Mouse (Mus musculus) heart, postnatal 4 days (tissue): ENCODE data around the gene Pdpk1. TPM values are rescaled to one million over a fixed set of nuclear protein-coding genes. Genes with fewer than 3 reads are reported as not detected.
A peak's percentile ranks its signal among the peaks of the same experiment; 100 is the strongest.

Experiments used
- DNase-seq: peaks from one replicate; pipeline ENCODE4 v3.0.0; 2021
- total RNA-seq, 2 experiments: library from RNA; stranded (reverse); gene quantifications; 2 replicates each; pipeline ENCODE4 v1.2.3; 2021

The Pdpk1 gene
- 10 to 100 TPM; 62.1 to 62.6 TPM for total RNA-seq

- DNase-seq, result no peak
Observed at GRCm38 (mm10) chr17:24150824-24151223, at the start of gene Pdpk1. Gene Pdpk1, minus strand, starts transcription at chr17:24150924.

DNA sequence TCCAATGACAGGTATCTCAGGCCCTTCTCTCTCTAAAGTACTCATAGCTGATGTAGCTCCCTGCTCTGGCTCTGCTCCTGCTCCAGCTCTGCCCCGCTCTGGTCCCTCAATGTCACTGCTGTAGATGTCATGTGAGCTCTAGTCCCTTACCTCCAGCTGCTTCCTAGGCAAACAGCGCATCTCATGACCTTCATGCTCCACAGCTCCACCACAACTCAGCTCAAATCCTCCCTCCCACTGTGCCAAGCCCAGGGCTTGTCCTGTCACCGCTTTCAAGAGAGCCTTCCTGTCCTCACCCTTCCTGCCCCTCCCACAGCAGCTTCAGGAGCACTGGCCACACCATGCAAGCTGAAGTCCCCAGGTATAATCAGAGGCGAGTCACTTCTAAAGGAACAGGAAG lies 49.0 kb upstream of the Pdpk1 start:
- DNase-seq, result peak; percentile 25

DNA sequence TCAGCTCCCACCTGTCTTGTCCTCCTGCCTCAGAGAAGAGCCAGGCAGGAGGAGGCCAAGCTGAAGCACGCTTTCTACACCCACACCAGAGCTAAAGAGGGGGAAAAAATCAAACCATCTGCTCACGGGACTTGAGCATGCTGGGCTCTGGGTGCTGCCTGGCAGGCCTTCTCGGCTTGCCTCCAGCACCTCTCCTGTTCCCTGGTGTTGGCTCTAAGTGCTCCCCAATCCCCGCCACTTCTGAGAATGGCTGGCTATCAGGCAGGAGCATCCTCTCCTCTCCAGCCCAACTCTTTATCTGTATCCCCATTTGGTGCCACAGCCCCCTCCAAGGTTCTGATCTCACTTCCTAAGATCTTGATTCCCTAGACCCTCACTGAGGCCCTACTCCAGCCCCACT lies 48.5 kb upstream of the Pdpk1 start:
- no peak for DNase-seq

GRCm38 (mm10) chr17:24197032-24197824 lies 46.5 kb upstream of the Pdpk1 start:
- DNase-seq, result no peak

GRCm38 (mm10) chr17:24195349-24195748 lies 44.6 kb upstream of the Pdpk1 start:
- no peak for DNase-seq

DNA sequence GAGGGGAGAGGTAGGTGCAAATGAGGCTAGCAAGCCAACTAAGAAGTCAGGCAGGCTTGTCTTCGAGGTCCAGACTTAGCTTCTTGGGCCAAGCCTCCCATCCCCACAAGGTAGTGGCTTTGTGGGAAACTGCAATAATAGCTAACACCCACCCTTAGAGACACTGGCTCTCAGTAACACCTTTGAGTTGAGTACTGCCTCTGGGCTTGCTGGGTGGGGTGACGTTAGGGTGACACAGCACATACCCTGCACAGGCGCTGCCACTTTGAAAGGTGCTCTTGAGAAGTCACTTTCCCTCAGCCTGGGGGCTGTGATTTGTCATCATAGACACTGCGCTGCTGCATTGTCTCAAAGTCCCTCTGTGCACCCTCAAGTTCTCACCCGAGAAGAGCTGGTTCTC lies 43.0 kb upstream of the Pdpk1 start:
- DNase-seq, result no peak

DNA sequence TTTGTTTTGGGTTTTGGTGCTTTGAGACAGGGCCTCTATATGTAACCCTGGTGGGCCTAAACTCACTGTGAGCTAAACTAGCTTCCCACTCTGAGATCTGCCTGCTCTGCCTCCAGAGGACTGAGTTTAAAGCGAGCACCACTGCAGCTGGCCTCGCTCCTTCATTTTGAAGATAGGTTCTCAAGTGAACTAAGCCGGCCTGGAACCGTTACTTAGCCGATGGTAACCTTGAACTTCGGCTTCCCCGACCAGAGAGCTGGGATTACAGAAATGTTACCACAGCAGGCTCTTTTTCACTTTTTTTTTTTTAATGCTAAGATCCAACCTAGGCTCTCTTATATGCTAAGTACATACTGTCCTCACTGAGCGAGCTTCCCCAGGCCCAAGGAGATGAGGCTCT lies 42.5 kb upstream of the Pdpk1 start:
- no peak for DNase-seq

DNA sequence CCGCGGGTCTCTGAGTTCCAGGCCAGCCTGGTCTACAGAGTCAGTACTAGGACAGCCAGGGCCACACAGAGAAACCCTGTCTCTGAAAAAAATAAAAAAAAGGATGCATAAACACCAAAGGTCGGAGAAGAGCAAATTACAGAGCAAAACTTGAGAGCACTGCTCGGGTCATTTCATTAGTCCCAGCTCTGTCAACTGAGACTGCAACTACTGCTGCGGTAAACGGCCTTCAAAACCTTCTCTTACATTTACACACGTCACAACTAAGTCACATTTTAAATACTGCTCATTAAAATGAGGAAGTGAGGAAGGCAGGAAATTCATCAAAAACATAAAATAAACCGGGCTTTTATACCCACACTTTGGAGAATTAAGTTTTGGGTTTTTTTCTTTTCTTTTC lies 42.1 kb upstream of the Pdpk1 start:
- no peak for DNase-seq

- DNase-seq, result no peak
Observed at GRCm38 (mm10) chr17:24191481-24191880, 40.8 kb upstream of the Pdpk1 start.

DNA sequence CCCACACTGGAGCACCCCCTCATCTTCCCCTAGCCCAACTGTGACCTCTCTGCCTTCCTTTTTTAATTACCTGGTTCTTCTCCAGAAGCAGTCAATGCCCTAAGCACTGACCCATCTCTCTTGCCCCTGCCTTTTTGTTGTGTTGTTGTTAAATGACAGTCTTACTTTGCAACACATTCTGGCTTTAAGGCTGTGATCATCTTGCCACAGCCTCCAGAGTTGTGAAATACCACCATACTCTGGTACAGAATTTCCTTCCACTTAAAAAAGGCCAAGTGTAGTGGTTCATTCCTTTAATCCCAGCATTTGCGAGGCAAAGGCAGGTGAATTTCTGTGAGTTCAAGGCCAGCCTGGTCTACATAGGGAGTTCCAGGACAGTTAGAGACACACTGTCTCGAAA lies 40.2 kb upstream of the Pdpk1 start:
- no peak for DNase-seq

GRCm38 (mm10) chr17:24174259-24174658 lies 23.5 kb upstream of the Pdpk1 start:
- no peak for DNase-seq

GRCm38 (mm10) chr17:24173423-24173822 lies 22.7 kb upstream of the Pdpk1 start:
- peak; percentile 80 for DNase-seq

DNA sequence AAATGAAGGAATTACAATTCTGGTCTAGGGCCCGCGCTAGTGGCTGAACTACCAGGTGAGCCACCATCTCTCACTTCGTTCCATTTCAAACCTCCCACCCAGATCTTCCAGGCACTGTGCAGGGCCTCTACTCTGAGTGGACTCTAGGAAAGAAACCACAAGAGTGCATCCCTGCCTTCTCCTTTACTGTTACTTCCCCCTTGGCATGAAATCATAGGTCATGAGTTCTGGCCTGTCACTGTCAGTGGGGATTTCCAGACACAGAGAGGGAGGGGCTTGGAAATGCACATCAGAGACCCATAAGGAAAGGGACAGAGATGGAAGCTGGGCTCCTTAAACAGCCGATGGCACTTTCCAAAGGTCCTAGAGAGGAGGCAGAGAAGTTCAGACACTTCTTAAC lies 21.0 kb upstream of the Pdpk1 start:
- no peak for DNase-seq

- no peak for DNase-seq
Observed at GRCm38 (mm10) chr17:24170729-24171128, 20.0 kb upstream of the Pdpk1 start.

- DNase-seq, result no peak
Observed at GRCm38 (mm10) chr17:24170125-24170524, 19.4 kb upstream of the Pdpk1 start.

DNA sequence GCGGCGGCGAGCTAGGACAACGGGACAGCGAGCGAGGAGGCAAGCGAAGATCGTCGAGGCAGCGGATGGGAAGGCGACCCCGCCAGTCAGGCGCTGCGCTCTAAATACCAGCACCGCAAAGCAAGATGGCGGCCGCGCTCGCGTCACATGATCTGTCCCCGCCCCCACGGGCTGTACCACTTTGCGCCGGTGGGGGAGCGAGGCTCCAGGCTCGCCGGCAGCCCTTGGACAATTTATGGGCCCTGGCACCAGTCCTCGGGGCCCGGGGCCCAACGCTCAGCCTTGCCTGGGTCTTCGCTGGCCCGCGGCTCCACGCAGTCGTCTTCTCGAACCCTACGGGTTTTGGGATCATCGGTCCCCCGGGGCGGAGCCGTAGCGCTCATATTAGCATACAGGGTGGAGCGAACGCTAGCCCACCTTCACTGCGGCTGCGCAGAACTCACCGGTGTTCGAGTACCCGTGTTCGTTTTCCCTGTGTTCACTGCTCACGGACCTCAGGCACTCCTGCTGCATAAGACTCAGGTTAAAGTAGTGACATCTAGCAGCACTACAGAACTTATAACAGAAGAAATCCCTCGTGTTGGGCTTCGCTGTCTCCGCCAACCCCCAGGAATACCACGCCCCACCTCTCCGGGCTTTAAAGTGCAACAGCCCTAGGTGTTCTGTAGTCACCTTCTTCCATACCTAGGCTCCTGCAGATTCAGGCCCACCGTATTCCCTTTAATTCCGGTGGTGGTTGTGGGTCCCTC lies 18.8 kb upstream of the Pdpk1 start, which contains the start of gene Atp6v0c:
TSS of gene Atp6v0c (minus strand) at position 386 of the 749 bp plus-strand sequence.
- peak; percentile 95 for DNase-seq

GRCm38 (mm10) chr17:24168590-24169277 lies 18.0 kb upstream of the Pdpk1 start:
- peak; percentile 67 for DNase-seq

DNA sequence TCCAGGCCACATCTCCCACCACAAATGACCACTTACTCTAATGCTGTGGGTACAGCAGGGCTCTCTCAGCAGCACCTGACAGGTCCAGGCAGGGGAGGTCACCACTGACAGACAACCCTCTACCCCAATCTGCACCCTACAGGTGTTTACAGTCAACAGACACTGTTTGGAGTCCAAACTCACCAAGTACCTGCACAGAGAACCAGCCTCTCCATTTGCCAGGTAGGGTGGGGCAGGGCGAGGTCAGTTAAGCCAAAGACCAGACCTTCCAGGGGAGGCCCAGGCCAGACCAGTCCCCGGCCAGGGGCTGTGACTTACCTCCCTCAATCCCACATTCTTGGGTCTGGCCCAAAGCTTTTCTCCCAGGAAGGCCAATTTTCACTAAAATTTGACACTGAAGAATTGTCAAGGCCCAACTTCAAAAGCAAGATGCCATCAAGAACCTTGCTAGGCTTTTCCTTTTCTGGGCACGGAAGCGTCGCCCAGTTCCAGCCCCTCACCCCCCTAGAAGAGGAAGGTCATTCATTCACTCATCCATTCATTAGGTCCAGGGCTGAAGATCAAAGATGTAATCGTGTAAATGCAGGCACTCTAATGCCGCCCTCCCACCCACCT lies 17.3 kb upstream of the Pdpk1 start:
- no peak for DNase-seq

DNA sequence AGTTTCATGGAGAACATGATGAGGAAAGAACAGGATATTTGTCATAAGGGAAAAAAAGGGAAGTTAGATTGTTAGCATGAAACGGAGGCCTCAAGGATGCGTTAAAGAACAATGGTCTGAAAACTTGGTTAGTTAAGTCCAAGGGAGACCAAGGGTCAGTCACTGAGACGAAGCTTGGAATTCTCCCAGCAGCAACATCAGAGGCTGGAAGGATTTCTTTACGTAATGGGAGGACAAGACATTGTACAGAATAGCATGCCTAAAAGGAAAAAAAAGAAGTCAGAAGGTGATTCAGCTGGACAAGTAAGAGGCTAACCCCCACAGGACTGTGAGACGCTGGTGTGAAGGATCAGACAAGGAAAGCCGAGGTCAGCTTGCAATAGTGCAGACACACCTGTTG lies 16.4 kb upstream of the Pdpk1 start:
- no peak for DNase-seq

DNA sequence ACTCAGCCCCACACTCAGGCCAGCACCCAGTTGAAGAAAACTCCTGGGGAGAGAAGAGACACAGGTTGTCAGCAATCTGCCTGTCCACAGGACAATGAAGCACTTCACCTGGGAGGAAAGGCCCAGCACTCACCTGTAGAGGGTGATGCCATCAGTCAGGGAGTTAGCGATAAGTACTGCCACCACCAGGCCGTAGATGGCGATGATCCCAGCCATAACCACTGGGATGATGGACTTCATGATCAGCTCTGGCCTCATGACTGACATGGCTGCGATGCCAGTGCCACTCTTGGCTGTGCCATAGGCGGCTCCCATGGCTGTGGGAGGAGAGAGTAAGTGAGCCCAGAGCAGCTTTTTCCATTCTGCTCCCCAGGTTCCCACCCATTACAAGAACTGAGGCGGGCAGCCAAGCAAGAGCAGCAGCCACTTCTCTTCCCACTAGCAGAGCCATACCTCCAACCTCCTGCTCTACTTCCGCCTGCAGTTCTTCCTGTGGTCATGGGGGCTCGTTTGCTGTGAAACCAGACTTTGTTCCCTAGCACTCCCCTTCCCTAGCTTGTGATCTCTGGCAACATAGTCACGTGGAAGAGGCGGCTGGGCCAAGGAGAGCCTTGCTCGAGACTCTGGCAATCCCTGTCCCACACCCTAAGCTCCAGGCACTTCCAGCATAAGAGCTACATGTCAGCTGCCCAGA lies 14.0 kb upstream of the Pdpk1 start:
- DNase-seq, result no peak

- DNase-seq, result peak; percentile 98
Observed at GRCm38 (mm10) chr17:24163176-24163962, 12.6 kb upstream of the Pdpk1 start, which contains the start of gene Amdhd2. Gene Amdhd2, minus strand, starts transcription at chr17:24163766.
